Mouse (Mus musculus): ENCODE data around the gene Agtr1a. TPM values are rescaled to one million over a fixed set of nuclear protein-coding genes. Genes with fewer than 3 reads are reported as not detected.
A peak's percentile ranks its signal among the peaks of the same experiment; 100 is the strongest.

The Agtr1a gene
- total RNA-seq, 2 experiments from 2014 or later, result 9.7 to 10.1 TPM

DNA sequence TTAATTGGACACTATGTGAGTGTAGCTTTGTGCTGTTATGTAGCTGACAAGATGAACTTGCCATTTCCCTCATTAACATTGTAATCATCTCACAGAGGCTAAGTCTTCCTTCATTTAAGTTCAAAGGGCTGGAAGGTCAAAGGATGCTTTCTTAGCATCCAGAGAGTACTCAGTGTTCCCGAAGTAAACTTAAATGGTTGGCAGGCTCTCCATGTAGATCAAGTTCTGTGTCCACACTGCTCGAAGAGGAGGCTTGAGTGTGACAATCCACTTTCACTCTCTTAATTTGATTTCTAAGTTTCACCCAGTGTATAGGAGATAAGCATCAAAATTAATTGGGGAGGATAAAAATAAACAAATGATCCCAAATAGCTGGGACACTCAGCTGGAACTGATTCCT lies 23.6 kb downstream of the Agtr1a start:
- intact Hi-C loops (cut with DNase I; ENCODE audit: low total_unique reads), result no loop called here
- DNase-seq, result no peak

DNA sequence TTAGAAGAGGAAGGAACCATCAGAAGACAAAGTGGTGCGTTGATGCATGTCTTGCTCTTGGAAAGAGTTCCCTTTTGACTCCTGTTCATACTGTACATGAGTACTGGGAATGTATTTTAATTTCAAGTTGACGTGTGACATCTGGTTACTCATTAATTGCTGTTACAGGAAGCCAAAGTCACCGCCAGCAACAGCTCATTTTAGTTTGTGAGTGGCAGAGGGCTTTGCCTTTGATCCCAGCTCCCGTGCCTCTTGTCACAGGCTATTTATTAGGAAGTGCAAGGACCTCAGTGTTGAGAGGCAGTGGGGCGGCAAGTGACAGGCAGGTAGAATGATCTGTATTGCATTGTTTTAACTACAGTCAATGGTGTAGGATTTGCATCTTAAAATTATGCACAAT lies 24.8 kb downstream of the Agtr1a start:
- no peak for DNase-seq
- intact Hi-C loops (cut with DNase I; ENCODE audit: low total_unique reads), result no loop called here

DNA sequence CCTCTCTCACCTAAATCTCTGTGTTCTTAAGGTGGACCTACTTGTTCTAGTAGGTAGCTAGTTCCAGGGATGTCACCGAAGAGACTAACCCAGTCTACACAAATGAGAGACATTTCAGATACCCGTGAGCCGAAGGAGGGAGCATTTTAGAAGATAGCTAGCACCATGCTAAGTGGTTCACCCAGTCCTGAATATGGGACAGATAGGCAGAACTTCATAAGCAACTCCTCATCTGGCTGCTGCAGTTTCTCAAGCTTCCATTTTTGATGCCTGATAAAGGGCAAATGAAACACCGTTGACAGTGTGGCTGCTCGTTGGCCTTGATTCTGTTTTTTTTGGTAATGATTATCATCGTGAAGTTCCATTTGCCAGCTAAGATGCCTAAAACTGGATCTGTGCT lies 25.8 kb downstream of the Agtr1a start:
- no peak for DNase-seq
- intact Hi-C loops (cut with DNase I; ENCODE audit: low total_unique reads), result no loop called here

DNA sequence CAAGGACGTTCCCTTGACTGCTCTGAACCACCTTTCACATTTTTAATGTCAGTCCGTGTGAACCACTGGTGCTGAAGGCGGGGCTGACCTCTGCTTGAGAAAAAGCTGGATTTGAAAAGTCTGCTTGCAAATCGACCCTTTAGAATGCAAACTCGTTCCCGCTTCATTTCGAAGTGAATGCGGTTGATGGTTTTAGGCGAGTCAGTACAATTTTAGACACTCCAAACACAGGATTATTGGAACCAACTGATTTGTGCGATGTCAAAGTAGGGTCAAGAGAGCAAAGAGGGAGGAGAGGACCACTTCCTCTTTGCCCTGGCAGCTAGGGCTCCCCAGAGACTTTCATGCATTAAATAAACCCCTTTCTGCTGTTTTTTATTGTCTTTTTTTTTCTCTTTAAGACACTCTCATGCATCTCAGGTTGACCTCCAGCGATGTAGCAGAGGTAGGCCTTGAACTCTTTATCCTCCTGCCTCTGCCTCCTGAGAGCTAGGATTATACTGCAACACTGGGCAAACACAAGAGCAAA lies 27.9 kb downstream of the Agtr1a start:
- intact Hi-C loops (cut with DNase I; ENCODE audit: low total_unique reads), result no loop called here

DNA sequence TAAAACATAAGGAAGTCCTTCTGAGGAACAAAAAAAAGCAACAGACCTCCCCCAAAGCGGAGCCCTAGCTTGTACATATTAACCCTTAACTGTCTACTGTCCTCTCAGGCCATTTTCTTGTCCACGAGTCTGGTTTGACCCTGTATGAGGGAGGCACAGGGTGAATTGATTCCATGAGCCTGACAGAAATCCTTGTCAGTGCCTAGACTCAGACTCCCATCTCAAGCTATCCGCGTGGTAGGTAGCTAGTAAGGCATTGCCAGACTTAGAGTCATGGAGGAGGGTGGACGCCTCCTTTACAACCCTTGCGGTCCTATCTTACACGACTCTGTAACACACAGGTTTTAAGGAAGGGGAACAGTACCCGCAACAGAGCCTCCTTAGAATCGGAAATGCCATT lies 28.5 kb downstream of the Agtr1a start:
- intact Hi-C loops (cut with DNase I; ENCODE audit: low total_unique reads), result no loop called here
- DNase-seq, result no peak

More for the DNA sequence above, 27.9 kb downstream of the Agtr1a start:
- no peak for DNase-seq

DNA sequence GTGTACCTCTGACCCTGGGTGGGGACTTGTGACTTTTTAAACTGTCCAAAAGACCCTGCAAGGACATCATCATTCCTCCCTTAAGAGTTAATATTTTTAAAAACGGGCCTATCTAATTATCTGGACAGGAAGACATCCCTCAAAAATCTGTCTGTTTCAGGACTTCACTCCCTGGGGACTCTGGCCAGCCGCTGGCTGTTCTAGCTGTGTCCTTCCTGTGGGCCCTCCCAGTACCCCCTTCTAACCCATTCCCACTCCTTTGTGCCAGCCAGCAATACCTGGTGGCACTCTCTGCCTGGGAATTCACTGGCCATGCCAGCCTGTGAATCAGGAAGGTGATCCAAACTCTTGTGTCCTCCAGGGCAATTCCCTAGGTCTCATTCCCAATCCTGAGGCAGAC lies 29.1 kb downstream of the Agtr1a start:
- no peak for DNase-seq
- intact Hi-C loops (cut with DNase I; ENCODE audit: low total_unique reads), result no loop called here

DNA sequence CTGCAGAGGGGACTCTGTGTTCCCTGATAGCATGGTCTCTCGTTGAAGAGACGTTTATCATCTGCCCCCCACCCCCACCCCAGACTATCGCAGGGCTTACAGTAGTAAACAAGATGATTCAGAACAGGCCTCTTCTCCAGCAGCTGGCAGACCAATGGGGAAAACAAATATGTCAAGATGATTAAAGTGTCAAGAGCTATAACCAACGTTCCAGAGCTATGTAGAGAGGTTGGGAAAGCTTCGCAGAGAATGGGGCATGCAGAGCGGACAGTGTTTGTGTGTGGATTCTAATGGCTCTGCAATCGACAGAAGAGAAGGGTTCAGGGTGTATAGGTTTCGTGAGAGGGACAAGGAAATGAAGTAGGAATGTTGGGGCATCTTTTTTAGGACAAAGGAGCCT lies 31.9 kb downstream of the Agtr1a start:
- intact Hi-C loops (cut with DNase I; ENCODE audit: low total_unique reads), result no loop called here
- DNase-seq, result no peak

DNA sequence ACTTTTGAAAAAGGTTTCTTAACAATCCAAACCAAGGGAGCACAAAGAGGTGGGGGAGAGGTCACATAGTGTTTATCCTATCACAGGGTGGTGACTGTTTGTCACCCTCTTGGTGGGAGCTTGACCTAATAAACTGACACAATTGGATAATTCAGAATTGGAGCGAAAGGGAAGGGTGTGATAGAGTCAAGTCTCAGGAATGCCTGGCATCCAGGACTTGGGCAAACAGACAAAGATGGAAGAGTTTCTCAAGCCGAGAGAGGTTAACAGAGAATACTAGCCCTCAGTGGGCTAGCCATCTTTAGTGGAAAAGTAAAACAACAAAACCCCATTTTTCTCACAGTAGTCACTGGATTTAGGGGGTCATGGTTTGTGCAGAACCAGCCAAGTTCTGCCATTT lies 32.5 kb downstream of the Agtr1a start:
- intact Hi-C loops (cut with DNase I; ENCODE audit: low total_unique reads), result no loop called here
- DNase-seq, result no peak

DNA sequence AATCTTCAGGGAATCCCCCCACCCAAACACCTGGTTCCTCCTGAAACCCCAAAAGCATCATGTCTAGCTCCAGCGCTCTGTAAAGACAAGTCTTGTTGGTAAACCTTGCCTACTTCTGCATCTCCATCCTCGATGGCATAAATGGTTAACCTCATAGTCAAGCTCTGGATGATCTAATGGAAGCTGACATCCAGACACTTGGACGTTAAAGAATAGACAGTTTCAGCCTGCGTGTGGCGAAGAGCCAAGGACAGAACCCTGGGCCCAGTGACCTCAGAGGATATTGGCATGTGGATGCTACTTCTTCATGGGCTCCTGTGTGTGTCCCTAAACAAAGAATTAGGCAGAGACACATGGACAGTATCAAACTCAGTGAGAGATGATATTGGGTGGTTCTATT lies 42.6 kb downstream of the Agtr1a start:
- DNase-seq, result no peak
- intact Hi-C loops (cut with DNase I; ENCODE audit: low total_unique reads), result no loop called here

DNA sequence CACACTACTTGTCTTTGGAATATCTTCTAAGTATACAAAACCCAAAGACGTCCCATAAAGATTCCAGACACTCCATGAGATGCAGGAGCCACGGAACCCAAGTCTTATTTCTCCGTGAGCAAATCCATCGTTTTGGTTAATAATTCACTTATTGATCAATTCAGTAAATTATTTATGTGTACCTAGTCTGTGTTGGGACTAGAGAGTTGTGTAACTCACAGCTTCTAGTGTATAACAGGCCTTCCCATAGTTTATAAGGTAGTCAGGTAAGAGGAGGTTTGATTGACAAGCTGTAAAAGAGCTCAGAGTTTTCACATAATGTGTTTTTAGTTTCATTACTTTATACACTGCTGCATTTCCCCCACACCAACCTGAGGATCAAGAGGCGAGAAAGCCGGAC lies 48.9 kb downstream of the Agtr1a start:
- intact Hi-C loops (cut with DNase I; ENCODE audit: low total_unique reads), result no loop called here
- no peak for DNase-seq

DNA sequence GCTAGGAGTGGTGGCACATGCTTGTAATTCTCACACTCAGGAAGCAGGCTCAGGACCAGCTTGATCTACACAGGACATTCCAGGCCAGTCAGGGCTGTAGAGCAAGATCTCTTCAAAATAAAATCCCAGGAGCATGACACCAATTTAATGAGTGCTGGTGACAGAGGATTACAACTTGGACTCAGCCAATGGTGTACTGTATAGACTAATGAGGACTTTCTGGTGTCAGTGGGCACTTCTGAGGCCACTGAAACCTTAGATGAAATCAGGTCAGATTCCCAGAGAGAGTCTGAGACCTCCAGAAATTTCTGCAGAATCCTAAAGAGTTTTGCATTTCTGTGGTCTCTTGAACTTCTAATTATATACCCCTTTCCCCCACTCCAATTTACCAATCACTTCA lies 57.9 kb downstream of the Agtr1a start:
- intact Hi-C loops (cut with DNase I; ENCODE audit: low total_unique reads), result no loop called here
- DNase-seq, result no peak

DNA sequence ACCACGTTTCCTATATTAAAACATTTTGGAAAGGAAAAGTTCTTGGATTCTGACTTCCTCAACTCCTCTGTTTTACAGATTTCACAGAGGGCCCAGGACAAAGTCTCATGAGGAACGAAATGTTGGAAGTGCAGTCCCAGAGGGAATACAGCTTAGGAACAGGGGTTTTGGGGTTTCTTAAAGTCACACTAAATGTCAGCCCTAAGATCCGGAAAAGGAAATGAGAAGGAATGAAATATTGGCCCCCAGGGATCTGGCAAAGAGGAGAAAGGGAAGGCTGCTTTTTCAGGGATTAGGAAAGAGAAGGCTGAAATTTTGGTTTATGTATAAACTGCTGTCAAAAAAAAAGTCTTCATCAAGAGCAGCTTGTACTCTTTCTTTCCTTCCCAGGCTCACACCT lies 60.2 kb downstream of the Agtr1a start:
- intact Hi-C loops (cut with DNase I; ENCODE audit: low total_unique reads), result no loop called here
- no peak for DNase-seq

DNA sequence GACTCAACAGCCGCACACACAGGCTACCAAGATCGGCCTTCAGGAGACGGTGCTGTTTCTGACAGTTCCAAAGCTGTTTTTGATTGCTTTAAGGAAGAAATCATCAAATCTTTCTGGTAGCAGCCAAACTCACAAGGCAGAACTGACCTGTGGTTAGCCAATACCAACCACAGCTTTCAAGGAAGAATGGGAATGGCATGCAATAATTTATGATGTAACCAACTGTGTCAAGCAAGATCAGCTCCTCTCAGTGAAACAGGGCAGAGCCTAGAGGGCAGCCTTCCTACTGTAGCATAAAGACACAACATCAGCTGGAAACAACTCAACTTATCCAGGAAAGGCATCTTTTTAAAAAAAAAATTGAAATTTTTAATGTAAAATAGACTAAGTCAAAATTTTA lies 62.6 kb downstream of the Agtr1a start:
- no peak for DNase-seq
- intact Hi-C loops (cut with DNase I; ENCODE audit: low total_unique reads), result no loop called here

DNA sequence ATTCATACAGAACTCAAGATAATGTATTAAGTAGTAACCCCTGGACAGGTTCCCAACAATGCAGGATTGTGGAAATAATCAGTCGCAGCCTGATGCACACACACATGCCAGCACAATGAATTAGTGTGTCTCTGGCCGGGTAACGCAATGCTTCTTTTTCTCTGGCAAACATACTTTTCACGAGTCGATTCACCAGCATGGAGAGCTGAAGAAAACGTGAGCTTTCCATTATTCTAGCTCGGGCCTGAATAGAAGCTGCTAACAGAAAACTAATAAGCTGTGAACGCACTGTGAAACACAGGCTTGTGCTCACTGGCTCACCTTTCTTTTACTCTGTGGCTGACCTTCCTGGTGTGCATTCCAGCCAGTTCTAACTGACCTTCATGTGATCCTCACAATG lies 64.4 kb downstream of the Agtr1a start:
- intact Hi-C loops (cut with DNase I; ENCODE audit: low total_unique reads), result no loop called here
- DNase-seq, result no peak

DNA sequence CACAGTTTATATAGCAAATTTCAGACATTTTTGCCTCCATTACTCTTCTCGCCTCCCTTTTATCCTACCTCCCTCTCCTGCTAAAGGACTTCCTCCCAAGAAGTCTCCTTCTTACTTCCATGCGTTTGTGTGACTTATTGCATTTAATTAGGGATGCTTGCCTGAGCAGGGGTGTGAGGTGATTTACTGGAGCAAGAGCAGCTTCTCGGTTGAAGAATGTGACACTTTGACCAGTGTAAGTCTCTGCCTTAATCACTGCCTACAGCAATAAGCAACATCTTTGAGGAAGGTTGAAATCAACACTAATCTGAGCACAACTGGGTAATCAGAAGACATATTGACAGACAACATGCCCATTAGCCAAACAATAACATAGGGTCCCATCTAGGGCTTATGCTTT lies 67.6 kb downstream of the Agtr1a start:
- intact Hi-C loops (cut with DNase I; ENCODE audit: low total_unique reads), result no loop called here
- DNase-seq, result no peak

DNA sequence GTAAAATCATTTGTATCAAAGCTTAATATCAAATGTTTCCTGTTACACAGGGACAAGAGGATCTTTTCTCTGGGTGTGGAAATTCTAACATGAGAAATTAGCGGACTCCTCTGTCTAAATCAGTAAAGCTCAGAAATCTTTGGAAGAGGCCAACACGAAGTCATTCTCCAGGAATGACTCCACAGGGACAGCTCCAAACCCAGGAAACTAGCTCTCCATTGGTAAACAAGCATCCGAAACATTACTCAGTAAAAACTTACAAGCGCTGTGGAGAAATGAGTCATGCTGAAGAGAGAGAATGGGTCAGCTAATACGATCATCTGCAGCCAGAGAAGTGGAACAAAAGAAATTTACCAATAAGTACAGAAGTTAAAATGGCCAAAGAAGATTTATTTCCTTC lies 82.4 kb downstream of the Agtr1a start:
- intact Hi-C loops (cut with DNase I; ENCODE audit: low total_unique reads), result no loop called here
- peak; percentile 10 for DNase-seq

DNA sequence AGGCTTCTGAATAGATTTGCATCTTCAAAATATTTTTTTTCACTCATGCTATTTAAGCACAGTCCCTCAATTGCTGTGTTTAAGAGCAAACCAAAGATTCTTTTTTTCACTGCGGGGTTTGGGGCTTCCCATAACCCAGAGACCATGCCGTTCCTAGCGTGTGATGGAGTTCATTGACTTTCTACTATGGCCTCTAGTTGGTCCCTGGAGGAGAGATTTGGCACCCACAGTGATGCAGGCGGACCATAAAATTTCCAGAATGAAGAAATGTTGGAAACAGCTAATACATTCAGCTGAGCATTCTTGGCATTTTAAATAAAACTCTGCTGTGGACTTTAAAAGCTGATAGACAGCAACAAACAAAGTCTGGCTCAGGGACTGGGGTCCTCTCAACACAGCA lies 90.8 kb downstream of the Agtr1a start:
- intact Hi-C loops (cut with DNase I; ENCODE audit: low total_unique reads), result no loop called here

DNA sequence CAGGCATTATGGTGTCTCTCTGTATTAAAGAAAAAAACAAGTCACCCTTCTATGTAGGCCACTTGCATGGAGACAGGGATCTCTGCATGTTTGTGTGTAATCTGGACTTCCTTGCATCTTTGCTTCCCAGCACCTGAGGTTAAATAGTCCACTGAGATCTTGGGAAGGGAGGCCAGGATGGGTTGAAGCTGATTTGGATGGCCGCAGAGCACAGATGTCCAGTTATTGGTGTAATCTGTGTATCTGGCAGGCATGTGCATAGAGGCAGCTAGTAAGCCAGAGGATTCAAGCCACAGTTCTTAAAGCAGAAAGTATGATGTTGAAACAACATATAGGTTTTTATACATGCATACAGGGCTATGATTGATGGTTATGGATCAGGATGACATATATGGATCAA lies 91.2 kb downstream of the Agtr1a start:
- DNase-seq, result no peak
- intact Hi-C loops (cut with DNase I; ENCODE audit: low total_unique reads), result no loop called here

More for the DNA sequence above, 90.8 kb downstream of the Agtr1a start:
- DNase-seq, result peak; percentile 51

Other genes with a start within 250 kb of the Agtr1a start
- gene Mboat1, start 200.0 kb upstream of the Agtr1a start, total RNA-seq (2021), result 1 to 10 TPM; 2.9 to 5.3 TPM
- gene Uqcrfs1, start 208.9 kb downstream of the Agtr1a start, total RNA-seq (2021), result 100 to 1,000 TPM; 452 to 559 TPM